Mouse (Mus musculus): ENCODE measurements at regions not wholly inside any gene's neighbourhood (a gene's known extent, or its start where the extent isn't known, plus 50 kb on each side); places are given as distances from the start of the nearest gene placed in this dataset.

DNA sequence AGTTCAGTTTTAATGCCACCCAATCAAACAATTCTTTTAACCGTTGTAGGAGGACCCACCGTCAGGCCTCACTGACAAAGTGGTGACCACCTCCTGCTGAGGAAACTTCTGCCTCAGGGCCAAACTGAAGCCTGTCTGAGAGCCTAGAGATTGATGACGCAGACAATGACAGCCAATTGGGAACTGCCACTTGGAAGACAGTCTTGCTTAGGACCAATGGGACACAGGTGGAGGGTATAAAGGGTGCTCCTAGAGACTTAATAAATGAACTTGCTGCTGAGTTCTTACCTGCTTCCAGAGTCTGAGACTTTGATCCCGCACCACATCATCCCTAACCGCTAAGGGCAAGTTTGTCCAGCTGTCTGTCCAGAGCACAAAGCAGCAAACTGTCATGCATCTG, 80.0 kb downstream of the Tbx4 start:
- DNase-seq (ENCODE audit: low spot score): no peak

DNA sequence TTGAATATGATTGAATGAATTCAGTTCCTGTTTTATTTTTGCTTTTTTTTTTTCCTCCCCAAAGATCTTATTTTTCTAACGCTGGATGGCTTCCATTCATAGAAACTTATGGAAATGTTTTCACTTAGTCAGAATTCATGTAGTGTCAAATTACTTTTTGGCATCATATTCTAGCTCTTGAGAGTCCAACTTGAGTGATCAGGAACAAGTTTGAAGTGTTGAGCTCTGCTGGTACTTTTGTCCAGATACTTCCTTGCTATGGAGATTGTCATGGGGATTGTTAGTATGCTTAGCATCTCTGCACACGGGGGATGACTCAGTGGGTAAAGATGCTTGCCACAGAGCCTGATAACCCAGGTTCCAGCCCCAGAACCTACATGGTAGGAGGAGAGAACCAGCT, 84.1 kb downstream of the Tbx4 start:
- DNase-seq (ENCODE audit: low spot score): no peak

DNA sequence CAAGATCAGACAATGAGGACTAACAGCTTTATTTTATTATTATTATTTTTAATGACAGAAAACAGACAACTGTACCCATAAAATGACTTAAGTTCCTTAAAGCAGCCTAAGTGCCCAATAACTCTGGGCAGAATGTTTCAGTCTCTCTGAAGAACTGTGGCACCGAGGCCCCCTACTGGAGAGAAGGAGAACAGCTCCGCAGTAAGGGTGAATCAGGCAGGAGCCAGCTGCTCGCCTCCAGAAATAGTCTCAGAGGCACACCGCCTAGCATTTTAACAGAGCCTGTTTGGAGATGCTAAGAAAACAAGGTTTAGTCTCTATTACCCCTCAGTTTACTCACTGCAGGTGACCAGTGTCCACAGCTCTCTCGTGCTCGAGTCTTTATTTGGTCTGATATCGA, 86.2 kb downstream of the Tbx4 start:
- DNase-seq (ENCODE audit: low spot score): peak; percentile 74

DNA sequence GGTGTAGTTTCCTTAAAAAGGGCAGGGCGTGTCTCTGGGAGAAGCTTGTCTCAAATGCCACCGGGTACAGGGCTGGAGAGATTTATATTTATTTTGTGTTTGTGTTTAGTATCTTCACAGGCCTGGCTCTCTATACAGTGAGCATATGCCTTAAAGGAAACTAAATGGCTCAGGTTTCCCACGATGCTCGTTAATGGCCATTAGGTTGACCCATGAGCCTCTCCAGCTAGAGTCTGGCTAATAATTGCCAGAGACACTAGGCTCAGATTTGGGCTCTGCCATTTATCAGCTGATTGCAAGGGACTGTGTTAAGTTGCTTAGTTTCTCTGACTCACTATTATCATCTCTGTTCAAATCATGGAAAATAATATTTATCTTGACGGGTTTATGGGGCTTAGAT, 87.5 kb downstream of the Tbx4 start:
- DNase-seq (ENCODE audit: low spot score): no peak

DNA sequence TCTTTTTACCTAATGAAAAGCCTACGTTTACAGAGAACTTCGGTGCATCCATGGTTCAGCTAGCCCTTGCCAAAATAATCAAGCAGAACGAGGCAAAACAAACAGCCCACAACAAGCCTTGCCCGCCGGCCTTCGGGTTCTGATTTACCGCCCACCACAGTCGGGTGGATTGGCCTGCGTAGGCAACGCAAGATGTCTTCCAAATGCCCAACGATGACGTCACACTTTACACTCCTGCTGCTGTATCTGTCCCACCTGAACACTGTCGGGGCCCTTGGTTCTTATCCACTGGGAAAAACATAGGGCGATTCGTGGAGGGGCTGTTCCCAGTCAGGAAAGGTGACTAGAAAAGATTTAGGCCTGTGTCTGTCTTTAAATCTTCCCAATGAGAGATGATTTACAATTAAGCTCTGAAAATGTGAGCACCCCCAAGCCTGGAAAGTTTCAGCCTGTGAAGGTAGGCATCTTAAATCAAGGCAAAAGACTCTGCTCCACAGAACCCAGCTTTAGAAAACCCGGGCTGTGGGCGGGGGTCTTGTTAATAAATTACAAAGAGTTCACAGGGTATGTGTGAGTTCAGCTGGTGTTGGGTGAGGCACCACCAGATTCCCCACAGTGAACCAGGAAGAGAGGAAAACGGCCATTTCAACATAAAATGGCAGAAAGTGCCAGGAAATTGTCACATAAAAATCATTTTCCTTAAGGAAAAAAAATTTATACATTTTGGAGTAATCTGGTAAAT, 90.6 kb downstream of the Tbx4 start:
- no peak for DNase-seq (ENCODE audit: low spot score)

DNA sequence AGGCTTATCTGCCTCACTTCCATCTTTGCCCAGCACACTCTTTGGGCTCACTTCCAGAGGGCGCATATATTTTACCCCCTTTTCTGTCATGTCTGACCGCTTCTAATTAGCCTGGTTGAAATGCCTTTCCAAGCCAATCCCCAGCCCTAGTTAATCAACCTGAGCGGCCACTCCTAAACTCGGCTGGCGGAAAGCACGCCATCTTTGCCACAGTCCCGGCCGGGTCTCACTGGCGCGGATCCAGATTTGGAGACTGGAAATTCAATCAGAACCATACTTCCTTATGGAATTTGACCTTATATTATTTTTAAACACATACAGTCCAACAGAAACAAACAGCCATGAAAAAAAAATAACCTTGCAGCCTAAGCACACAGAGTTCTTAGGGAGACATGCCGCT, 94.2 kb downstream of the Tbx4 start:
- DNase-seq (ENCODE audit: low spot score): no peak

DNA sequence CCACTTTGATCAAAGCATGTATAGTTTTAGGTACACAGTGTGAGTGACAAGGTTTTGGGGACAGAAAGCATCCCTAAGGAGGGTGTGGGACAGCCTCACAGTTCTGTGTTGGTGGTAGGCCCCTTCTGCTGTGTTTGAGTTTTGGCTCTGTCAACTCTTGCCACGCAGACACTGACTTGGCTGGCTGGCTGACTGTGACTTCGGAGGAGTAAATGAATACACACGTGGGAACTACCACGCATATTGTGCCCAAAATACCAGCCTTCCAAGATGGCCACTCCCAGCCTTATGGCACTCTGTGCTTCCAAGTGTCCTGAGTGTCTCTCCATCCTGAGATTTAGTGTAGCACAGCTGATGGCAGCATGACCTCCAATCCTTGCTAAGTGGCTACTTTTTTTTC, 95.3 kb downstream of the Tbx4 start:
- no peak for DNase-seq (ENCODE audit: low spot score)

DNA sequence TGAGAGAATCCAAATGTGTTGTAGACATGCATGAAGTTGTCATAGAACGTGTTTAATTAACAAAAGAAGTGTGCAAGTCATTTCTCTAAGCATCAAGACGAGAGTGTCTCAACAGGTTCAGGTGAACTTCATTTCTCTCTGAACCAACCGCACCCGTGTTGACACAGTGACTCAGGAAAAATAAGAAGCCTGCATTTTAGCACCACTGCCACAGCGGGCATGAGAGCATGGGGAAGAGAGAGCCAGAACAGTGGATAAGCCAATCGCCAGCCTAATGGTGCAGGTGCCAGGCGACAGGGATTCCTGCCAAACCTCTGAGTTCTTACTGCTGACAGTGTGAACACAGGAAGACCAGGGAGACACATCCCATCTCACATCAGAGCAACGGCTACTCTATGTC, 100.1 kb downstream of the Tbx4 start:
- DNase-seq (ENCODE audit: low spot score): no peak

DNA sequence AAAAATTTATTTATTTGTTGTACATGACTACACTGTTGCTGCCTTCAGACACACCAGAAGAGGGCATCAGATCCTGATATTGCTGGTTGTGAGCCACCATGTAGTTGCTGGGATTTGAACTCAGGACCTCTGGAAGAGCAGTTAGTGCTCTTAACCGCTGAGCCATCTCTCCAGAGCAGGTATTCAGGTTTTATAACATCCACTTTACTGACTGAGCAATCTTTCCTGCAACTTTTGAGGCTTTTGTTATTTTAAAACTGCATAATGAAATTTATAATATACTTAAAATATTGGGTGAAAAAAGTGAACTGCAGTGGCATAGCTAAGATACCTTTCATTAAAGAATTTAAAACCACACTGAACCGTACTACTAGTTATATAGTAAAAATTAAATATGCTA, 101.0 kb downstream of the Tbx4 start:
- no peak for DNase-seq (ENCODE audit: low spot score)

DNA sequence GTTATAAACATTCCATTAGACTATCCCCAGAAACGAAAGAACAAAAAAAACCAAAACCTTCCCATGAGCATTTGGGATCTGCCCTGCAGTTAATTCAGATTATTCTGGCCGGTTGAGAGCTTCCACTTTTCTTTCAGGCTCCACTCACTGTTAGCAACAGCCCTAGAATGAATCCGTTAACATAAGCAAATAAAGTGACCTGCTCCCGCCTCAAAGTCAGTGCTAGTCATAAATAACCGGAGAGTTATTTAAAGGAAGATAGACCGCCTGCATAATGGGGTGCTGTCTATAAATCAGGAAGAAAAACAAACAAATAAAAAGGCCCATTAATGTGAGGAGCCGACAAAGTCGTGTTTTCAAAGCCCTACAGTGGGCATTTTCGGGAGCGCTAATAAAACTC, 103.3 kb downstream of the Tbx4 start:
- DNase-seq (ENCODE audit: low spot score): no peak

DNA sequence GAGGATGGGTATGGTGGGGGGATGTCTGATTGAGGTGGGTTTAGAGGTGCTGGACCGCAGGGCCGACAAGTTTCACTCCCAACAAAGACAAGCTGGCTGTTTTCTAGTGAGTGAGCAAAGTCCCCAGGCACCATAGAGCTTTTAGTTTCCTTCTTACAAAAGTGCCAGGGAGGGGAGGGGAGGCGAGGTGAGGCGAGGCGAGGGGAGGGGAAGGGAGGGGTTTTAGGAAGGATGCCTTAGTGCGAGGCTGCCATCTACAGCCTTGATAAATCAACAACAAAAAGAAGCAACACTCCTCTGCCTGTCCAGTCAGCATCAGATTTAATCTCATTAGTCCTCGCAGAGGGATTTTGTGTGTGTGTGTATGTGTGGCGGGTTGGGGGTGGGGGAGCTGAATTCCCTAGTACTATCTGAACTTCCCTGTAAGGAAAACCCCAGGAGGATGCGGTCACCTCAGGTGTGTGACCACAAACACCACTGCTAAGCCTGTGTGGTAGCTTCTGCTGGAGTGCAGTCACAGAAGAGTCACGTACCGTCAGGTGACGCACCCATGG, 103.8 kb downstream of the Tbx4 start:
- peak; percentile 13 for DNase-seq (ENCODE audit: low spot score)

DNA sequence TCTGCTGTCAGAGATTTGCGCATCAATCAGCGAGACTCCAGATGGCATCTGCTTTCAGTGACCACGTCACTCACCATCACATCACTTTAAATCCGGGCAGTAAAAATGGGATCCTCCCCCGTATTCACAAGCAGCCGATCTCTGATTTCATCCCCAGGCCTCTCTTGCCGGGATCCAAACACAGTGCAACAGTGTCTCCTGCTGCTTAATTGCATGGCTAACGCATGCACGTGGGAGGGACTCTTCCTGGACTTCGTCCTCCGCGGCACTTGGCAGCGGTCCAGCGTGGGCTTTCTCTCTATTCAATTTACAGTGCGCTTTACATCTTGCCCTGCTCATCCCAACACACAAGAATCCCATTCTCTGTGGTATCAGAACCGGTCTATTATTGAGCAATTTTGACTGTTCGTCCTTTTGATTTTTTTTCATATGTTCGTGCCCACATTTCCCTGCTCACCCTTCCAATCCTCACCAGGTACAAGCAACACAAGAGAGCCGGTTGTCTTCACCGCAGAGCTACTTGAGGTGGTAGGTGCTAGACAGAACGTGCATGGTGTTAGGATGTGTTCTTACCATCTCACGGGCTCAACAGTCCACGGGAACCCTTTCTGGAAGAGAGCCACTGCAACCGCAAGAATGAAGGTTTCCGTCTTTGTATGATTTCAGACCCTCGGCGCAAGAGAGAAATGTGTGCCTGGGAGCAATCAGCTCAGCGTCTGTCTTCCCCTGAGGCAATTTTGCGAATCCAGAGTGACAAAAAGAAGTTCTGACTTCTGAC, 109.3 kb downstream of the Tbx4 start:
- peak; percentile 3 for DNase-seq (ENCODE audit: low spot score)

DNA sequence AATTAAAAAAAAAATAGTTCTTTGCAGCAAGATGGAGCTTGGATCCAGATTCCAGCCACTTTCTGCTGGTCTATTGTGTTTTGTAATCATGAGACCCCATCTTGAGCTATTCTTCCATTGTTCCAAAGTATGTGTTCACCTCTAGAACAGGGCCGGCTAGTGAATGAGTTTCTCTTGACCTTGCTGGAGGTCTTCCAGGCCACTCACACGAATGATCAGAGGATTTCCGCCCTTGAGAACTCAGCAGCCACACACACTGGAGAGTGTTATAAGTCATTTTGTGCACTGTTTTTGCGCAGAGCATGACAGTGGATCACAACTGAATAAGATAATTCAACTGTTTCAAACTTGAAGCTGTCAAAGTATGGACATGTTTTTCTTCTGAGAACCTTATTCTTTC, 110.5 kb downstream of the Tbx4 start:
- DNase-seq (ENCODE audit: low spot score): no peak

DNA sequence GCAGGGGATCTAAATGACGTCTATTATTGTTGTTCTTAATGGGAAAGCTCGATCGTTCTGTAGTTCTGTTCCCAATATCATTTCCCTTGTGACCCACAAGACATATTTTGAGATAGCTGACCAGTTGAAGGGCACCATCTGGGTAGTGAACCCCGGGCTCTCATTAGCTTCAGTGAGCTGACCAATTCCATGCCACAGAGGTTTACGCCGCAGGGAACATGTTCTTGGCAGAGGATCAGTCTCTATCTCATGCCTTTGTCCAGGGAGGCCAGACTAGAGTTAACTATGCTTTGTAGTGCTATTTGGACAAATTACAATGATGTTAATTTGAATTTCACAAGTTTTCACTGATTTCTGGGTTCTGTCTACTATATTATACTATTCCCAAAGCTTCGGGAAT, 117.1 kb downstream of the Tbx4 start:
- DNase-seq (ENCODE audit: low spot score): no peak

DNA sequence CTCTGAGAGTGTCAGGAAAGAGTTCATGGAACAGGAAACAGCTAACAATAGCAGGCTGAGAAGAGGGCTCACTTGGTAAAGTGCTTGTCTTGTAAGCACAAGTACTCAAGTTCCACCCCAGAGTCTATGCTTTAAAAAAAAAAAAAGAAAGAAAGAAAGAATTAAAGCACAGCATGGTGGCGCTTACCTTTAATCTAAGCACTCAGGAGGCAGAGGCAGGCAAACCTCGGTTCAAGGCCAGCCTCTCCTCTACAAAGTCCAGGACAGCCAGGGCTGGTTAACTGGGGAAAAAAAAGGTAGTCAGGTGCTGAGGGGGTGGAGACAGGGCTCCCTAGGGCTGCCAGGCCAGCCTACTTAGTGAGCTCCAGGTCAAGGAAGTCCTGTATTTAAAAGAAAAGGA, 119.1 kb downstream of the Tbx4 start:
- DNase-seq (ENCODE audit: low spot score): no peak

DNA sequence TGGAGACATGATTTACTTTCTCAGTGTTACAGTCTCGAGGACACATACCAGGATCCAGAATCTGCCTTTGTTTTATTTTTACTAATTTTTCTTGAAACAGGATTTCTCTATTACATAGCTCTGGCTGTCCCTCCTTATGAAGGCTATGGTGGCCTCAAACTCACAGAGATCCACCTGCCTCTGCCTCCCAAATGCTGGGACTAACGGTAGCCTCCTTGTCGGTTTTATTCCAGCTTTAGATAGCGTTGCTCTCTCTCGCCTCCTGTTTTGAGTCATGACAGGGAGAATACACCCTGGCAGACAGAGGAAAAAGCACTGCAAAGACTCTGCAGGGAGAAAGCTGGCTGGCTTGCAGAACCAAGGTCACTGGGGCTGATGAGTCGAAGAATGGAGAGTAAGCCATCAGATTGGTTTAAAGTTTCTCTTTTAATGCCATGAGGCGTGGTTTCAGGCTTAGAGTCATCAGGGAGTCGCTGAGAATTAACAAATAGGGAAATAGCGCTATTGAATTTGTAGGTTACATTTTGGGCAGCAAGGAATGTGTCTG, 119.8 kb downstream of the Tbx4 start:
- no peak for DNase-seq (ENCODE audit: low spot score)

DNA sequence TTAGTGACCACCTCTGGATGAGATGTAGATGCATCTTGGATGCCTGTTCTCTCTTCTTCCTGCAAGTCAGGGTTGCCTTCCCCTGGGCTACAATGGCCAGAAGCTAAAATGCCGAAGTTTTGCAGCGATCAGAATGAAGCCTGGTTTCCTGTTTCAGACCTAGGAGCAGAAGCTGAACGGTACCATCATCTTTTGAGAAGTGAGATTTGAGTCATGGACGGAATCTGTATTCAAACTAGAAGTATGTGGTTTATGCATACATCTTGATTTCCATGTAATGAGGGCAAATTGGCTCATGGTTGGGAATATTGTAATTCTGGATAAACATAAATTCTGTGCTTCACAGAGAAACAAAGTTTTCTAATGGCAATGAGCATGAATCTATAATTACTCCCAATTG, 120.6 kb downstream of the Tbx4 start:
- DNase-seq (ENCODE audit: low spot score): no peak

Data from gastrocnemius, adult 18-20 months (tissue).